Mouse (Mus musculus): ENCODE measurements around the gene G6pc3. TPM values are rescaled to one million over a fixed set of nuclear protein-coding genes. Genes with fewer than 3 reads are reported as not detected.
A peak's percentile ranks its signal among the peaks of the same experiment; 100 is the strongest.

G6pc3 gene
- polyA plus RNA-seq, 1 experiment from 2014 or later, result 40.4 TPM

DNA sequence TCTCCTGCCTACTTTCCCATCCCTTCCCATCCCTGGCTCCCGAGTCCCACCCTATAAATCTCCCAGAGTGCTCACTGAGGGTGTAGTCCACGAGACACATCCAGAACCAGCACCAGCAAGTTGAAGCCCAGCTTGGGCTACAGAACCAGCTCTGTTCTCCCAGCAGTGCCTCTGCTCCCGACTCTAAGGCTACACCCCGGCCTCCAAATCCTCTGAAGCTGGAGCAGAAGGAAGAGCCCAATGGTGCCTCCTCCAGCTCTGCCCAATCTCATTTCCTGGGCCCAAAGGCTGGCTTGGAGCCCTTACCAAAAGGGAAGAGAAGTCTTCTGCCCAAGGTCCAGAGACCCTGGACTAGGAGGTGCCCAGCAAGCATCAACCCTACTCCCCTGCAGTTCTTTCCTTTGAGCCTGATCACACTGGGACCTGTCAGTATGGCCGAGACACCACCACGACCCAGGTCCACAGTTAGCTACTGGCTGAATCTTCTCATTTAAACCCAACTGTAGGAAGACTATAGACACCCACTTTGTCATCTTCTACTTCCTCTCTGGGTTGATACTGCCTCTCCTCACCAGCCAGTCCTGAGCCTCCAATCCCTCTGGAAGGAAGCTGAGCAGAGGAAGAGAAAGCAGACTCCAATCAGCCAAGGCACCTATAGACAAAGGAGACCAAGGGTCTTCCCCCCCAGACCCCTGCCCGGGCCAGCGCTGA, 32.0 kb downstream of the G6pc3 start:
- Histone ChIP-seq H3K4me3 (no peak overlapping the region), H3K9ac (no peak overlapping the region), H3K27ac (replicated peaks) (no peak overlapping the region), H3K9me3 (no peaks in the 10 kb centered on the region), H3K4me2 (no peak overlapping the region), H3K27me3 (no peaks in the 10 kb centered on the region), H3K36me3 (no peaks in the 10 kb centered on the region), H3K4me1 (replicated peaks) (peaks cover 68% of the 10 kb centered on the region)
- no peak for ATAC-seq (ENCODE audit: low FRiP score, low read depth)
- 91% methylated on average over 8 of the region's 8 CpGs for whole genome bisulfite sequencing

DNA sequence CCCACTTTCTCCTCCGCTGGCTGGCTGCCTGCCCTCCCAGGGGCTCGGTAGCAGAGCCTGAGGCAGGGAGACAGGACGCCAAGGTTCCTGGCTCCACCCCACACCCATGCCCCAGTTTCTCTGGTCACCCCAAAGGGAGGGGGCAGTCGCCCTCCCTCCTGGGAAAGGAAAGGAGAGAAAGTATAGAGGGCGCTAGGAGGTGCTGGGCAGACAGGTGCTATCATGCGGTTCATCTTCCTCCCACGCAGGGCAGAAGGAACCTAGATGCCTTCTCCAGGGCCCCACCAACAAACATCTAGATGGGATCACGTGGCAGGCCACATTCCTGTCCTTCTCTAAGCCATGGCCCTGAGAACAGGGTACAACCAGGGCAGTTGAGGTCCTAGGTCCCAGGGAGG, 32.5 kb downstream of the G6pc3 start:
- 78% methylated on average over 8 of the region's 8 CpGs for WGBS
- ATAC-seq (ENCODE audit: low FRiP score, low read depth), result no peak
- H3K4me2 ChIP-seq, result no peak overlapping the region
- H3K36me3 ChIP-seq, result no peaks in the 10 kb centered on the region
- no peak overlapping the region for H3K4me3 ChIP-seq
- H3K9ac ChIP-seq, result no peak overlapping the region
- H3K27me3 ChIP-seq, result no peaks in the 10 kb centered on the region
- H3K4me1 ChIP-seq (replicated peaks), result peaks cover 68% of the 10 kb centered on the region
- no peaks in the 10 kb centered on the region for H3K9me3 ChIP-seq
- no peak overlapping the region for H3K27ac ChIP-seq (replicated peaks)

- no peak for ATAC-seq (ENCODE audit: low FRiP score, low read depth)
- peaks cover 68% of the 10 kb centered on the region for H3K4me1 ChIP-seq (replicated peaks)
- H3K9ac ChIP-seq, result no peak overlapping the region
Measured at GRCm38 (mm10) chr11:102223166-102223565, 33.7 kb downstream of the G6pc3 start.

GRCm38 (mm10) chr11:102224686-102225085, 35.3 kb downstream of the G6pc3 start:
- Histone ChIP-seq H3K4me1 (replicated peaks) (peaks cover 65% of the 10 kb centered on the region), H3K27me3 (no peaks in the 10 kb centered on the region), H3K9me3 (no peaks in the 10 kb centered on the region), H3K27ac (replicated peaks) (no peak overlapping the region), H3K4me2 (peak overlapping the region; percentile 44), H3K4me3 (peak overlapping the region; percentile 9; the same call in 1 of the 2 replicates), H3K9ac (no peak overlapping the region), H3K36me3 (no peaks in the 10 kb centered on the region)
- WGBS, result 7% methylated on average over 22 of the region's 22 CpGs
- no peak for ATAC-seq (ENCODE audit: low FRiP score, low read depth)

More at GRCm38 (mm10) chr11:102223166-102223565, 33.7 kb downstream of the G6pc3 start:
- H3K27me3 ChIP-seq, result no peaks in the 10 kb centered on the region
- no peaks in the 10 kb centered on the region for H3K36me3 ChIP-seq
- no peak overlapping the region for H3K27ac ChIP-seq (replicated peaks)
- 46% methylated on average over 6 of the region's 6 CpGs for WGBS
- H3K4me2 ChIP-seq, result no peak overlapping the region
- no peak overlapping the region for H3K4me3 ChIP-seq
- no peaks in the 10 kb centered on the region for H3K9me3 ChIP-seq

DNA sequence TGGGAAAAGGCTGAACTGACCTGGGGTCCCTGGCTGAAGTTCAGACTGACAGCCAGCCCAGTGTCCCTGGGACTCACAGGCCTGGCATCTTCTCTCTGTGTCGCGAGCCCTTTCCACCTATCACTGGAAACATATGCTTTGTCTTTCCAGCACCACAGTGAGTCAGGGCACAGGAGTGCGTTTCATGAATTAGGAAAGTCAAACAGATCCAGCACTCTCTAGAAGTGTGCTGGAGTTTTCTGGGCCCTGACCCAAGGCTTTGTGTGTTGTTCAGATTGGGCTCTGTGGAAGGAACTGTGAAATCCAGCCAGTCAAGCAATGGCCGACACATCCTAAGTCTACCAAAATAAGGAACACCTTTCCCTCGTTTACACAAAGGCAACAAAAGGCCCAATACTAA, 35.8 kb downstream of the G6pc3 start:
- Histone ChIP-seq H3K4me2 (peak overlapping the region; percentile 44), H3K27me3 (no peaks in the 10 kb centered on the region), H3K9me3 (no peaks in the 10 kb centered on the region), H3K27ac (replicated peaks) (no peak overlapping the region), H3K4me1 (replicated peaks) (peaks cover 60% of the 10 kb centered on the region), H3K4me3 (no peak overlapping the region), H3K36me3 (no peaks in the 10 kb centered on the region), H3K9ac (no peak overlapping the region)
- no peak for ATAC-seq (ENCODE audit: low FRiP score, low read depth)
- 57% methylated on average over 5 of the region's 5 CpGs for WGBS

DNA sequence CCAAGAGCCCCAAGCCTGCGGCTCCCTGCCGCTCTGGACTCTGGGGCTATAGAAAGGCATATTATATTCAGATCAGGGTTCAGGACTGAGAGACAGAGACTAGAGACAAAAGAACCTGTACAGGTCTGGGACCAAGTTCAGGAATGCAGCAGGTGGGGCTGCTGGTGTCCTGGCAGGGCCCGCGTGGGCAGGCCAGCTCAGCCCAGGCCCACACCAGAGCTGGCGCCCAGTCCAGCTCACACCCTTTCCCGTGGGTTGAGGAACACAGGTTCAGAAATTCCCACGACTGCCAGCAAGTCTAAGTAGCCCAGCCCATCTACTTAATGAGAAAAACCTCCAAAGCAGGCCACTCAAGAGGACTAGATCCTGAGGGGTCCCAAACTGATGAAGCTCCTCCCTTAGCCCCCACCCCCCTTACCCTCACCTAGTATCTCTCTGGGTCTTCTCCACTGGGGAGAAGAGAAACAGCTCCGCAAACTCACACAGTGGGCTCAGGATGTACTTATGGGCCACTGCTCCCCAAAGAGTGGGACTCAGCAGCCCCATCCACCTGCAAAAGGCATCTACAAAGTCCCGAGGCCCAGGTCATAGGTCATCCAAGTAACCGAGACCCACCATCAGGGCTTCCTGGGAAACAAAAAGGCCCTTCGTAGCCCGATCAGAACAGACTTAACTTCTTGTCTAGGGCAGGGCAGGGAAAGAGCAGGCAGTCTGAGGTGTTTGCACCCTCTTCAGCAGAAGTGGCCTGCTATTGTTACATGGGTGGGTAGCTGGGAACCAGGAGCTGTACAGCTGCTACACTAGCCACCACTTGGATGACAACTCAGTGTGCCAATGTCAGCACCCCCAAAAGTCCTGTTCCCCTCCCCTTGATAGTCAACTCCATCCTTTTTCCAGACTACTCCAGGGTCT, 36.9 kb downstream of the G6pc3 start:
- Histone ChIP-seq H3K36me3 (no peaks in the 10 kb centered on the region), H3K27me3 (no peaks in the 10 kb centered on the region), H3K4me2 (peak overlapping the region; percentile 70; the same call in 1 of the 2 replicates), H3K4me1 (replicated peaks) (peaks cover 66% of the 10 kb centered on the region), H3K4me3 (no peak overlapping the region), H3K9me3 (no peaks in the 10 kb centered on the region), H3K27ac (replicated peaks) (no peak overlapping the region), H3K9ac (no peak overlapping the region)
- 50% methylated on average over 12 of the region's 12 CpGs for WGBS
- ATAC-seq (ENCODE audit: low FRiP score, low read depth), result no peak

- peaks cover 66% of the 10 kb centered on the region for H3K4me1 ChIP-seq (replicated peaks)
- H3K9me3 ChIP-seq, result no peaks in the 10 kb centered on the region
- H3K27ac ChIP-seq (replicated peaks), result peak overlapping the region; percentile 93
- peak; percentile 36; the same call in 1 of the 2 replicates for ATAC-seq (ENCODE audit: low FRiP score, low read depth)
- H3K36me3 ChIP-seq, result no peaks in the 10 kb centered on the region
- H3K9ac ChIP-seq, result peak overlapping the region; percentile 92
- H3K4me2 ChIP-seq, result peak overlapping the region; percentile 70
- H3K4me3 ChIP-seq, result peak overlapping the region; percentile 81
- no peaks in the 10 kb centered on the region for H3K27me3 ChIP-seq
- WGBS, result 8% methylated on average over 12 of the region's 12 CpGs
Measured at GRCm38 (mm10) chr11:102227270-102228190, 38.1 kb downstream of the G6pc3 start.

GRCm38 (mm10) chr11:102228191-102228545, 38.7 kb downstream of the G6pc3 start:
- Histone ChIP-seq H3K27ac (replicated peaks) (peak overlapping the region; percentile 93), H3K4me1 (replicated peaks) (peaks cover 66% of the 10 kb centered on the region), H3K4me3 (peak overlapping the region; percentile 81), H3K9me3 (no peaks in the 10 kb centered on the region), H3K27me3 (no peaks in the 10 kb centered on the region), H3K9ac (peak overlapping the region; percentile 92), H3K36me3 (no peaks in the 10 kb centered on the region), H3K4me2 (peak overlapping the region; percentile 70)
- ATAC-seq (ENCODE audit: low FRiP score, low read depth), result peak; percentile 1; the same call in 1 of the 2 replicates
- 9% methylated on average over 9 of the region's 9 CpGs for whole genome bisulfite sequencing

DNA sequence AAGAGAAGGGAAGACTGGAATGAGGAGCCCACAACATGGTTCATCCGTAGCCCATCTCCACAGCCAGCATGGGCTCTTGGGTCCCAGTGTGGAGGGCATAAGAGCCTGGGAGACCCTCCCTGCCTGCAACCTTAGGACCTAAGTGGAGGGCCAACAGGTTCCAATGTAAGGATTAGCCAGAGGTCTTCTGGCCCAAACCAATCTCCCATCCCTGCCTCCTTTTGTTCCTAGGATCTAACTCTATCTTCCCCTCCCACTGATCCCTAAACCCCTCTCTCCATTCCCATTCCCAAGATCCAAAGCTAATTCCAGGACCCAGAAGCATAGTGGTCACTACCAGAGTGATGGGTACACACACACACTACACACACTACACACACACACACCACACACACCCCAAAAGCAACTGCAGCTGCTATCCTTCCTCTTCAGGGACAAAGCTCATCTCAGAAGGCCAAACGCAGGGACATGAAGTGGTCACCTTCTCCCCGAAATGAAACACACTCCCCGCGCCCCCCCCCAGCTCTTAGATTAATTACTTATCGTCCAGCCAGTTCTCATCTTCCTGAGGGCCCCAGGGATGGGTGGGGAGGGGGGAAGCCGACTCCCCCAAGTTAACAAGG, 39.3 kb downstream of the G6pc3 start:
- Histone ChIP-seq H3K9ac (peak overlapping the region; percentile 92), H3K4me1 (replicated peaks) (peaks cover 62% of the 10 kb centered on the region), H3K27me3 (no peaks in the 10 kb centered on the region), H3K27ac (replicated peaks) (peak overlapping the region; percentile 93), H3K36me3 (no peaks in the 10 kb centered on the region), H3K4me3 (peak overlapping the region; percentile 81), H3K4me2 (peak overlapping the region; percentile 70), H3K9me3 (no peaks in the 10 kb centered on the region)
- ATAC-seq (ENCODE audit: low FRiP score, low read depth), result no peak
- WGBS, result 12% methylated on average over 7 of the region's 7 CpGs

DNA sequence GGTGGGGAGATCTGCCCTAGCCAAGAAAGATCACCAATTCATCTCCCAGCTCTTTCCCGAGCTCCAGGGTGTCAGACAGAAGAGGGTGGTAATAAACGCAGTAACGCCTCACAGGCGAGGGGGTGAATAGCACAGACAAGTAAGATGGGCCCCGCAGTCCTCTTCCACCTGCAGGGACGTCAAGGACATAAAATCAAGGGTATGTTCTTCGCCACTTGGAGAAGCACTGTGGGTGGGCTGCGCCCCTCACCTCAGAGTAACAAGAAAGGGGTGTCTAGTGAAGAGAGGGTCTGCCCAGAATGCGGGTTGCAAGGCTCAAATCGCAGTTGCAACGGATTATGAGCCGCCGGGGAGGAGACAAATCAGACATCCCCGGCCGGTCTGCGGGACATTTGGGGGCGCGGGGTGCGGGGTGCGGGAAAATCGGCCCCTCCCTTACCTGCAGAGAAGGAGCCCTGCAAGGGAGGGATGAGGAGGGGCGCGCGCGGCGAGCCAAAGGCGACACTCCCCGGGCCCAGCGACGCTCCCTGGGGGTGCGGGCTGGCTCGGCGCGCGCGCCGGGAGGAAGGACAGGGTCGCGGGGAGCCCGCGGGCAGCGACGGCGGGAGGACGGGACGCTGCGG, 40.0 kb downstream of the G6pc3 start:
- Histone ChIP-seq H3K4me2 (peak overlapping the region; percentile 70), H3K27me3 (no peaks in the 10 kb centered on the region), H3K9ac (peak overlapping the region; percentile 92), H3K4me3 (peak overlapping the region; percentile 81), H3K9me3 (no peaks in the 10 kb centered on the region), H3K36me3 (no peaks in the 10 kb centered on the region), H3K27ac (replicated peaks) (peak overlapping the region; percentile 93), H3K4me1 (replicated peaks) (peaks cover 56% of the 10 kb centered on the region)
- WGBS, result under 1% methylated on average over 45 of the region's 47 CpGs
- peak; percentile 46; the same call in 1 of the 2 replicates for ATAC-seq (ENCODE audit: low FRiP score, low read depth)
